Mouse (Mus musculus): ENCODE measurements around the gene Gstm1. TPM values are rescaled to one million over a fixed set of nuclear protein-coding genes. Genes with fewer than 3 reads are reported as not detected.
"Not testable (repeated sequence)": the region's sequence is repeated elsewhere in the genome, so short reads cannot be mapped to it uniquely, and the experiment has no call there.

The Gstm1 gene
- polyA plus RNA-seq, 1 experiment, result 1,426 TPM

- no peak for DNase-seq
- 10% methylated on average over 14 of the region's 14 CpGs for WGBS
- Histone ChIP-seq H3K4me1 (ENCODE audit: control insufficient read depth, insufficient read depth, low read length) (peaks cover 31% of the 10 kb centered on the region), H3K4me3 (replicated peaks; ENCODE audit: extremely low read depth, low read depth, low read length) (peak overlapping the region; percentile 37)
- TF ChIP-seq POLR2A (IDR thresholded peaks at IDR 0.05; ENCODE audit: borderline replicate concordance, extremely low read depth, low read depth, low read length) (no peak), CTCF (IDR thresholded peaks at IDR 0.05; ENCODE audit: insufficient read depth, low read length) (no peak)
These were observed 532 bp upstream of the Gstm1 start for GRCm38 (mm10) chr3:108018190-108018820.

GRCm38 (mm10) chr3:108016468-108016867, 1.3 kb downstream of the Gstm1 start:
- not testable (repeated sequence) for DNase-seq
- H3K4me1 ChIP-seq (ENCODE audit: control insufficient read depth, insufficient read depth, low read length), result peaks cover 31% of the 10 kb centered on the region
- WGBS, result 86% methylated on average over 5 of the region's 5 CpGs
- H3K4me3 ChIP-seq (replicated peaks; ENCODE audit: extremely low read depth, low read depth, low read length), result peak overlapping the region; percentile 11

- H3K4me3 ChIP-seq (replicated peaks; ENCODE audit: extremely low read depth, low read depth, low read length), result no peak overlapping the region
- no peak for TF ChIP-seq CTCF (IDR thresholded peaks at IDR 0.05; ENCODE audit: insufficient read depth, low read length)
- TF ChIP-seq POLR2A (IDR thresholded peaks at IDR 0.05; ENCODE audit: borderline replicate concordance, extremely low read depth, low read depth, low read length), result no peak
- peaks cover 34% of the 10 kb centered on the region for H3K4me1 ChIP-seq (ENCODE audit: control insufficient read depth, insufficient read depth, low read length)
- DNase-seq, result no peak
- 81% methylated on average over 2 of the region's 2 CpGs for WGBS
These were observed 2.8 kb downstream of the Gstm1 start for GRCm38 (mm10) chr3:108014974-108015346.

GRCm38 (mm10) chr3:108014098-108014973, 3.4 kb downstream of the Gstm1 start:
- no peak for DNase-seq
- WGBS, result 70% methylated on average over 8 of the region's 8 CpGs
- H3K4me3 ChIP-seq (replicated peaks; ENCODE audit: extremely low read depth, low read depth, low read length), result no peak overlapping the region
- peaks cover 34% of the 10 kb centered on the region for H3K4me1 ChIP-seq (ENCODE audit: control insufficient read depth, insufficient read depth, low read length)
- TF ChIP-seq POLR2A (IDR thresholded peaks at IDR 0.05; ENCODE audit: borderline replicate concordance, extremely low read depth, low read depth, low read length) (no peak), CTCF (IDR thresholded peaks at IDR 0.05; ENCODE audit: insufficient read depth, low read length) (no peak)

GRCm38 (mm10) chr3:108013331-108013871, 4.4 kb downstream of the Gstm1 start:
- peak; percentile 76 for DNase-seq
- peak overlapping the region; percentile 15 for H3K4me3 ChIP-seq (replicated peaks; ENCODE audit: extremely low read depth, low read depth, low read length)
- TF ChIP-seq CTCF (IDR thresholded peaks at IDR 0.05; ENCODE audit: insufficient read depth, low read length) (no peak), POLR2A (IDR thresholded peaks at IDR 0.05; ENCODE audit: borderline replicate concordance, extremely low read depth, low read depth, low read length) (no peak)
- peaks cover 32% of the 10 kb centered on the region for H3K4me1 ChIP-seq (ENCODE audit: control insufficient read depth, insufficient read depth, low read length)
- 38% methylated on average over 4 of the region's 4 CpGs for WGBS

GRCm38 (mm10) chr3:108011558-108011957, 6.2 kb downstream of the Gstm1 start:
- 78% methylated on average over 3 of the region's 3 CpGs for WGBS
- no peak overlapping the region for H3K4me3 ChIP-seq (replicated peaks; ENCODE audit: extremely low read depth, low read depth, low read length)
- no peak for DNase-seq
- H3K4me1 ChIP-seq (ENCODE audit: control insufficient read depth, insufficient read depth, low read length), result peaks cover 30% of the 10 kb centered on the region
- TF ChIP-seq POLR2A (IDR thresholded peaks at IDR 0.05; ENCODE audit: borderline replicate concordance, extremely low read depth, low read depth, low read length), result no peak
- no peak for TF ChIP-seq CTCF (IDR thresholded peaks at IDR 0.05; ENCODE audit: insufficient read depth, low read length)

- TF ChIP-seq CTCF (IDR thresholded peaks at IDR 0.05; ENCODE audit: insufficient read depth, low read length) (no peak), POLR2A (IDR thresholded peaks at IDR 0.05; ENCODE audit: borderline replicate concordance, extremely low read depth, low read depth, low read length) (no peak)
- WGBS, result 47% methylated on average over 2 of the region's 2 CpGs
- Histone ChIP-seq H3K4me3 (replicated peaks; ENCODE audit: extremely low read depth, low read depth, low read length) (no peak overlapping the region), H3K4me1 (ENCODE audit: control insufficient read depth, insufficient read depth, low read length) (peaks cover 20% of the 10 kb centered on the region)
- no peak for DNase-seq
These were observed 7.5 kb downstream of the Gstm1 start for GRCm38 (mm10) chr3:108010286-108010685.

- TF ChIP-seq POLR2A (IDR thresholded peaks at IDR 0.05; ENCODE audit: borderline replicate concordance, extremely low read depth, low read depth, low read length), result no peak
- no peak for TF ChIP-seq CTCF (IDR thresholded peaks at IDR 0.05; ENCODE audit: insufficient read depth, low read length)
- 32% methylated on average over 8 of the region's 8 CpGs for WGBS
- DNase-seq, result no peak
- Histone ChIP-seq H3K4me3 (replicated peaks; ENCODE audit: extremely low read depth, low read depth, low read length) (no peak overlapping the region), H3K4me1 (ENCODE audit: control insufficient read depth, insufficient read depth, low read length) (0 out of 2 replicates have a peak, but pooled peaks cover 2% of the 10 kb centered on the region)
These were observed 15.8 kb downstream of the Gstm1 start for GRCm38 (mm10) chr3:108002021-108002420.

GRCm38 (mm10) chr3:107999491-107999890, 18.3 kb downstream of the Gstm1 start:
- TF ChIP-seq CTCF (IDR thresholded peaks at IDR 0.05; ENCODE audit: insufficient read depth, low read length) (no peak), POLR2A (IDR thresholded peaks at IDR 0.05; ENCODE audit: borderline replicate concordance, extremely low read depth, low read depth, low read length) (no peak)
- no peak for DNase-seq
- 0 out of 2 replicates have a peak, but pooled peaks cover 2% of the 10 kb centered on the region for H3K4me1 ChIP-seq (ENCODE audit: control insufficient read depth, insufficient read depth, low read length)
- WGBS, result 65% methylated on average over 3 of the region's 3 CpGs
- no peak overlapping the region for H3K4me3 ChIP-seq (replicated peaks; ENCODE audit: extremely low read depth, low read depth, low read length)
